Mouse (Mus musculus): ENCODE results near the gene 1700122O11Rik. TPM values are rescaled to one million over a fixed set of nuclear protein-coding genes. Genes with fewer than 3 reads are reported as not detected.

The 1700122O11Rik gene
- not detected in 2 replicates for polyA plus RNA-seq (2015; fragmentation: Nextera tagmentation; extraction: Ambion mirVana)

GRCm38 (mm10) chr17:48038193-48038592 lies at the start of gene 1700122O11Rik:
1700122O11Rik (minus strand) TSS chr17:48038293.

Other genes with a start within 250 kb of the 1700122O11Rik start
- gene Mdfi, start 203.6 kb downstream of the 1700122O11Rik start, polyA plus RNA-seq (2015; fragmentation: Nextera tagmentation; extraction: Ambion mirVana) = 1.6 and 1.8 TPM in 2 replicates
- gene Foxp4, start 113.6 kb downstream of the 1700122O11Rik start, polyA plus RNA-seq (2015; fragmentation: Nextera tagmentation; extraction: Ambion mirVana) = 32.4 and 36.5 TPM in 2 replicates
- 0.14 TPM in 1 of 2 replicates, not detected in the other for gene 1700067P10Rik, start 51.0 kb upstream of the 1700122O11Rik start, polyA plus RNA-seq (2015; fragmentation: Nextera tagmentation; extraction: Ambion mirVana)
- gene 9830107B12Rik, start 108.0 kb upstream of the 1700122O11Rik start, polyA plus RNA-seq (2015; fragmentation: Nextera tagmentation; extraction: Ambion mirVana) = not detected in 2 replicates
- 0.10 TPM in 1 of 2 replicates, not detected in the other for gene A530064D06Rik, start 129.0 kb upstream of the 1700122O11Rik start, polyA plus RNA-seq (2015; fragmentation: Nextera tagmentation; extraction: Ambion mirVana)
- not detected in 2 replicates for gene Trem1, start 194.5 kb upstream of the 1700122O11Rik start, polyA plus RNA-seq (2015; fragmentation: Nextera tagmentation; extraction: Ambion mirVana)
- not detected in 2 replicates for gene Trem3, start 209.5 kb upstream of the 1700122O11Rik start, polyA plus RNA-seq (2015; fragmentation: Nextera tagmentation; extraction: Ambion mirVana)
- 0.36 TPM in 1 of 2 replicates, not detected in the other for gene Treml4, start 226.0 kb upstream of the 1700122O11Rik start, polyA plus RNA-seq (2015; fragmentation: Nextera tagmentation; extraction: Ambion mirVana)